Mouse (Mus musculus) gastrocnemius, adult 18-20 months (tissue): Measurements from ENCODE around the gene Apoc4. TPM values are rescaled to one million over a fixed set of nuclear protein-coding genes. Genes with fewer than 3 reads are reported as not detected.
A peak's percentile ranks its signal among the peaks of the same experiment; 100 is the strongest.

ENCODE experiments used
- DNase-seq: peaks from one replicate; pipeline ENCODE4 v3.0.0; 2021; ENCODE audit warnings: low spot score
- long read RNA-seq, 2 experiments: library from polyadenylated mRNA; stranded (forward); transcript quantifications; one replicate each; pipeline ENCODE4 v2.0.0; 2021
- total RNA-seq, 2 experiments: library from RNA; stranded (reverse); gene quantifications; 2 replicates each; pipeline ENCODE4 v1.2.3; 2021

Gene Apoc4
- under 1 TPM in 1 of 2 experiments, not detected in 1; 0.95 TPM for total RNA-seq
- long read RNA-seq, experiment 1, result 0 reads
- long read RNA-seq, experiment 2, result 0 reads

DNA sequence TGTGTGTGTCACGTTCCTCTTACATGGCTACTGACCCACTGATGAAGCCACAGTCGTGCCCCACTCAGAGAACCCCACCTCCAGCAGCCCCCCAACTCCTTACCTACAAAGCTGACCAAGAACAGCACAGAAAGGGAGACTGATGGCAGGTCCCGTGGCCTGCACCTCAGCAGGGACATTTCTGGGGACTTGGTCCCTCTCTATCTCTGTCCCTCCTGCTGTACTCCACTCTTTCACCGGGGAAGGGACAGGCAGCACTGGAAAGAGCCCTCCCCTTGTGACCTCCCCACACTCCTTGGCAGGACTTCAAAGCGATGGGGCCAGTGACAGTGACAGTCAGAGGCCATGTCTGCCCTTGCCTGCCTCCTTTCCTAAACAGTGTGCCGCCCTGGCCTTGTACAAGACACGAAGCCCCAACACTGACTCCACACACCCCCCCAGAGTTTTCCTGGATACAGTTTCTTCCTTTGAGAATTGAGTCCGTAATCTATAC lies at the start of gene Apoc4, which contains the start of gene Gm44805:
TSS of gene Apoc4 (minus strand) at position 278 of the 493 bp plus-strand sequence.
TSS of gene Gm44805 (minus strand) at position 222 of the 493 bp plus-strand sequence.
- DNase-seq, result no peak

DNA sequence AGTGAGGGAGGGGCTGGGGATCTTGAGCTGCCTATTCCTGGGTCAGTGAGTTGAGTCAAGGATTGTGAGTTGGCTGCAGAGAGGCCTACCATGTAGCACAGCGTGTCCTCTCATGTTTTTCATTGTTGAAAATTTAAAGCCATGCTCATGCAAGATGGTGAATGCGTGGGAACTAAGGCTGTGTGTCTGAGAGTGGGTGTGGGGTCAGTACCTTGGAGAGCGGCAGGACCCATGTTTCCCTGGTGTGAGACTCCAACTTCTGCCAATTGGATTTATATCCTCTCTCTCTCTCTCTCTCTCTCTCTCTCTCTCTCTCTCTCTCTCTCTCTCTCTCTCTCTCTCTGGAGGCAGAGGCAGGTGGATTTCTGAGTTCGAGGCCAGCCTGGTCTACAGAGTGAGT lies 45.3 kb upstream of the Apoc4 start:
- DNase-seq, result no peak

DNA sequence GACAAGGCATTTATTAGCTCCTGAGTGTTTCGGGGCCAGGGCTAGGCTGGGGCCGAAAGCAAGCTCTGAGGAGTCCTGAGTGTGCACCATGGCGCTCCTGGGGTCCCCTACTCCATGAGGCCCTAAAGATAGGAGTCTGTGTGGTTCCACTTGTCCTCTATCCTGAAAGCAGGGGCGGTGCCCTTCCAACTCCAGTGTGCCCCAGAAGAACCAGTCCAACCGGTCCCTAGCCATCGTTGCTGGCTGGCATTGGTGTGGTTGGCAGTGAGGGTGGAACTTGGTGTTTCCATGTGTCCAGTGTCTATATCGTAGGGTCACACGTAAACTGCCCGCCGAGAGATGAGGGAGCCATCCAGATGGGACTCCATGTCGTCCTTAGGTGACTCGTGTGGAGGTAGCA lies 42.9 kb upstream of the Apoc4 start:
- no peak for DNase-seq

DNA sequence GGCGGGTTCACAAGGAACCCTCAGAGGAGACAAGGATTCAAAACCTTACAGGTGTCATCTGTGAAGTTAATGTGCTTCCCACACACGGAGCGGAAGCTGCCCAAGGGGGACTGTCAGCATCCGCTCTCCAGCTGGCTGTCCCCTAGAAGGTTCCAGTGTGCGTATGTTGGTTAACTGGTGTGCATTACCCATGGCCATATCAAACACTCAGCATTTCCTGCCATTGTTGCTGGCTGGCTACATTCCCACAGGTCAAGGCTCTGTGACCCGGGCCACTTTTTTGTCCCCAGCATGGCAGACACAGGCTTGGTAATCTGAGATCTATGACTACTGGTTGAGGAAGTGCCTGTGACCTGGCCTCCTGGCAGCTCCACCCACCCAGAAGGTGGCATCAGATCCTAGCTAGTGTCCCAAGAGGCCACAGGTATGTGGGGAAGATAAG lies 41.5 kb upstream of the Apoc4 start:
- DNase-seq, result no peak

DNA sequence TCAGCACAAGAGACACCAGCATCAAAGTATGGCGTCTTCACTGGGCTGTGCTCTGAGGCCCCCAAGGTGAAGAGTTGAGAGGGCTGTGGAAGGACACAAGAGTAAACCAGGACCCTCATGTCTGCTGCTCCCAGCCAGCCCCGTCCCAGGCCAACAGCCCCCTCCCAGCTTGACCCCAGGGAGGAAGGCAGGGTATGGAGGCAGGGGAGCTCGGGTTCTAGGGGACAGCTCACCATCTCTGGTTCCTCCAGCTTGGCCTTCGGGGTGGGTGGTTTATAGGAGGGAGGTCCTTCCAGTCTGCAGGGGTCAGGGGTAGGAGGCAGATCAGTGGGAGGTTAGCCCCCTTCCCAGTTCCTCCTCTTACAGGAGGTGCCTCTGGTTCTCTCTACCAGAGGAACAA lies 37.9 kb upstream of the Apoc4 start:
- DNase-seq, result no peak

DNA sequence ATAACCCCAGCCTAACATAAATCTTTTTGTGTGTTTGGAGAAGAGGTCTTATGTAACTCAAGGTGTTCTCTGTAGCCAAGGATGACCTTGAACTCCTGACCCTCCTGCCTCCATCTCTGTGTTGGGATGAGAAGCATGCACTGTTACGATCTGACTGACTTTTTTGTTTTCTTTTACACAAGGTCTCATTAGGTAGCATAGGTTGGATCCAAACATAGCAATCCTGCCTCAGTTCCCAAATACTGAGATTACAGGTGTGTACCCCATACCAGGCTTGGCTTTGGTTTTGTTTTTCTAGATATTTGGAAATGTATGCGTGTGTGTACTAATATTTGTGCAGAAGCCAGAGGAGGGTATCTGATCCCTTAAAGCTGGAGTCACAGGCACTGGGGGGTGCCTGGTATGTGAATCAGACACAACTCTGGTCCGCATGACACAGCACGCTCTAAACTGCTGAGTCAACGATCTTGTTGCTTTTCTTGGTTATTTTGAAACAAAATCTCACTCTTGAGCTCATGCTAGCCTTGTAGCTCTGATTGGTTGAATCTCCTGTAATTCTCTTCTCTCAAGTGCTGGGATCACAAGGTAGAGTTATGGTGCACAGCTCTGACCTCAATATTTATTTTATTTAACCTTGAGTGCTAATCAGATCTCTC lies 37.1 kb upstream of the Apoc4 start:
- no peak for DNase-seq

DNA sequence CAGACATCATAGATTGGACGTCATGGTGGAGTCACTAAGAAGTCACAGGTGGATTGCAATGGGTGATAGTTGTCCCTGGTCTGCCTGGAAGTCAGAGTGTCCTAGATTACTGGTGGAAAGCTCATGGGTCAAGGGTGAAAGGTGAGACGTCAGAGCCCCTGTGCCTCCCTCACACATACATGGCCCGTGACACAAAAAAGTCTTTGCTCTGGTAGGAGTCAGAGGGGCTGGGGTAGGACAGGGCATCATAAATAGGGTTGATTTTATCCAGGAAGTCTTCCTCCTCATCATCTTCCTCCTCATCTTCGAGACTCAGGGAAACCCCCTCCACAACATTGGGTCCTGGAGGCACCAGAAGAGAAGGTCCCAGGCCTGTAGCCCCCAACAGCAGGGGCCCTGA lies 36.1 kb upstream of the Apoc4 start:
- DNase-seq, result no peak

DNA sequence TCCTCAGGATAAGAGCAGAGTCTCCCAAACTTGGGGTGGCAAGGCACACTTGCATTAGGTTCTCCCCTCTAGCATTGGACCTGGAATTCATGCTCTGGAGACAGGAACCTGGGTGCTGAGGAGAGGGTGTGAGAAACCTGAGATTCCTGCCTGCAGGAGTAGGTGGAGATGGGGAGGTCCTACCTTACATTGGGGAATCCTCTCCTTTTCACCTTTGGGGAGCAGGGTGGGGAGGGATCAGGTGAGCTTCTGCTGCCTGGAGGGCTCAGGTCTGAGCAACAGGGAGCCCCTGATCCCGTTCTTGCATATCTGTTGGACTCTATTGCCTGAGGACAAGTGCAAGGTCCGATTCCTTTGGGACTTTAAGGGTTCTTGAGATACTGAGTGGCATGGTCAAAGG lies 35.5 kb upstream of the Apoc4 start:
- no peak for DNase-seq

DNA sequence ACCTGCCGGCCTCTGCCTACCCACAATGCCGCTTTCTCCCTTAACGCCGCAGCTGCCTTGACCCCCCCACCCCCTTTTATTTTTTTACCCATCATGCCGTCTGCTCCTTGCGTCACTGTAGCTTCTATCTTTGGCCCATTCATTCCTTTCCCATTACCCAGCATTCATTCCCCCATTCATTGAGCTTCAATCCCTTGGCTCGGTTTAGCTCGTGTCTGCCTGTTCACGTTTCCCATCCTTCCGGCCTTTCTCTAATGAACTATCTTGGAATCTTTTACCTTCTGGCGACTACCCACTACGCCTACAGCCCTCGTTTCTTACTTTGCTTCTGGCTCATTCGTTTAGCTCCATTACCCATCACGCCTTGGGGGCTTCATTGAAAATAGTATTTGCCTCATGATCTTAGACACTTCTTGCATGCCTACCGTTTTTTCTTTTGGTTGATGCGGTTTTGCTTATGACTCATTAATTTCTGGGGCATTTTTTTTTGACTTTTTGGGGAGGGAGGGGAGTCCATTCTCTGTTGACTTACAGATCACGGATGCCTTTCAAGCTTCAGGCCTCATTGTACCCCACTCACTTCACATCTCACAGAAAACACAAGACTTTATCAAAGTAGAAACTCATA lies 34.9 kb upstream of the Apoc4 start:
- DNase-seq, result no peak

DNA sequence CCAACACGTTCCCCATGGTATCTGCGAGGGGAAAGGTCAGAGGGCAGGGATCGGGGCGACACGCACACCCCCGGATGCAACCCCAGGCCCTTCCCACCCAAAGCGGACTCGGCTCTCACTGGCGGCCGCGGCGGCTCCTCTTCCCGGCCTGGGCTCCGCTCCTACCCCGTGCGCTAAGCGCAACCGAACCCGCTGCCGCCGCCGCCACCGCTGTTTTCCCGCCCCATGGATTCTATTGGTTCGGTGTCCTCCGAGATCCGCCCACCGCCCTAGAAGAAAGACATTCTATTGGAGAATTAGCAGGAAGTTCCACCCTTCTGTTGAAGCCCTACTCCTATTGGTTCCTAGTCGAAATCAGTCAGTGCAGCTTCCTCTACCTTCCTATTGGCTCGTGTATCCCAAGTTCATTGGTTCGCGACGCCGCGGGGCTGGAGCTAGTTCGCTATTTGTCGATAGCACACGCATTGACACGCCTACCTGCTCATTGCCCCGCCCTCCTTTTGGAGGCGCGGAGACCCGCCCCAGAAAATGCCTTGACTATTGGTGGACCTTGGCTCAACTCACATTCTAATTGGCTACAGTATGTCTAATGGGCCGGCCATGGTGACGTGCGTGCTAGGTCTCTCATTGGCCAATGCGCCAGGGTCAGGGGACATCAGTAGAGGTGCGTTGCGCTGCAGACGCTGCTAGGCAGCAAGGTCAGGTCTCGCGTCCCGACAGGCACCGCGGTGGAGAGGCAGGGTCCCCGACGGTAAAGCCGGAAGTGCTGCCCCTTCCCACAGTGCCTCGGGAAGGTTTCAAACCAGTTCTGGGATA lies 34.2 kb upstream of the Apoc4 start, which contains the start of gene Tomm40:
TSS of gene Tomm40 (minus strand) at position 200 of the 816 bp plus-strand sequence.
- DNase-seq, result peak; percentile 100

DNA sequence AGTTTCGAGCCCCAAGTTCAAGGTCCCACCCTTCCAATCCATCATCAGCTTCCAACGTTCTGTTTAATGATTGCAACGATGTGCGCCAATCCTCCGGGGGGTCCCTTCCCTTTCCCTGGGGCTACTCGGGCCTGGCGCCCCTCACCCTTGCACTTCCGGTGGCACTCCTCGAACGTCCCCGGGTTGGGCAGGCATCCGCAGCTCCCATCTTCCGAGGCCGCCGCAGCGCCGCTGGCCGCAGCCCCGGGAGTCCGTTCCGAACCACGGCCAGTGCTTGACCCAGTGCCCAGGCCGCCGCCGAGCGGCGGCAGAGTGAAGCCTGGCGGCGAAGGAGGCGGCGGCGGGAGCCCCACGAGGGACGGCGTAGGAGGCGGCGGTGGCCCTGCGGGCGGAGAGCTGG lies 33.6 kb upstream of the Apoc4 start:
- no peak for DNase-seq

DNA sequence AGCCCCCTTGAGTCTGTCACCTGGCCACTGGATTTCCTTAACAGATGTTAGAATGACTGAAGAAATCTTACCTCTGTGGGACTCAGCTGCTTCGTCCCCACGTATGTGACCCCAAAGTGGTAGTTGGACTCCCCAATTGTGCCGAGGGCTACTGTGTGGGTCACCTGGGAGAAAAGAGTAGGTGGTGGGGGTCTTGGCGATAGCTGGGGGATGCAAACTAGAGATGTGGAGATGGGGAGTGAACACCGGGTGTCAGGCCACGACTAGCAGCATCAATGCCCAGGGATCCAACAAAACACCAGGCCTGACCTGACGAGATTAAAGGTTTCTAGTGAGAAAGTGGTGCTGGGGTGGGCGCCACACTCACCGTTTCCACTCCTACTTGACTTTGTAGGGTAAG lies 32.3 kb upstream of the Apoc4 start:
- DNase-seq, result no peak

DNA sequence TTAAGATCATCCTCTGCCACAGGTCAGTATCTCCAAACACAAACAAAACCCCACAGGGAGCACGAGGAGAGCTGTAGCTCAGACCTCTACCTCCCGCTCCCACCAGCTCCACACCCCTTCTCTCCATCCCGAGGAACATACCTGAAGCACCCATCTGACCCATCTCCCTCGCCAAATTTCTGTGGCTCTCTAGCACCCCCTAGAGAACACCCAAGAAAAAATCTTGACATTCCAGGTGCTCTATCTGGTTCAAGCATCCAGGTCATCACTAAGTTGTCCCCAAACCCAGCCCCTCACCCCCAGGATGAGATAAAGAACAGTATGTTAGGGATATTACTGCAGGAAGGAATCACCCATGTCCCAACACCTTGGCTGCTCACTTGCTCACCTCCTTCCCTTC lies 31.9 kb upstream of the Apoc4 start:
- peak; percentile 34 for DNase-seq

DNA sequence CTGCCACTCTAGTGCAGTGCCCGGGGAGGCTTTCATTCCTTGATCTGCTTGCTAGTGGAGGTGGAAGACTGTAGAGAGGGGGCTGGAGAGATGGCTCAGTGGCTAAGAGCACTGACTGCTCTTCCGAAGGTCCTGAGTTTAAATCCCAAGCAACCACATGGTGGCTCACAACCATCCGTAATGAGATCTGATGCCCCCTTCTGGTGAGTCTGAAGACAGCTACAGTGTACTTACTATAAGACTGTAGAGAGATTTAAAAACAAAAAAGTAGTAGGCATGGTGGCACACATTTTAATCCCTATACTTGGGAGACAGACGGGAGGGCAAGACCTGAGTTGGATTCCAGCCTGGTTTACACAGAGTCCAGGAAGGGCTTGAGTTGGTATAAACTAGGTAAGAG lies 31.1 kb upstream of the Apoc4 start:
- no peak for DNase-seq

DNA sequence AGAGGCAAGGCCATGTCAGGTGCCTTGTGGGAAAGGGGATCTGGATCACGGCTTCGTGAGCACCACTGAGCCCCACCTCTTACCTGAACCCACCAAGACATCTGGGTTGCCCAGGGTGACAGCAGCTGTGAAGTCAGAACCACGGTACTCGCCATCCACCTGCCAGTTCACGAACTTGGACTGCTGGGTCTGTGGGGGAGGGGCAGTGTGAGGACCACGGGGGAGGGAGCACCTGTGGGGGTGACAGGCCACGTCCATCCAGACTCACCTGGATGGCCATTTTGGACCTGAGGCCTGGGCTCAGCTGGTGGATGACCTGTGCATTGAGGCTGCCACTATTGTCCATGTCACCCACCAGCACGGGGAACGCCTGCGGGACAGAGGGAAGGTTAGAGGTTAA lies 29.4 kb upstream of the Apoc4 start:
- no peak for DNase-seq

DNA sequence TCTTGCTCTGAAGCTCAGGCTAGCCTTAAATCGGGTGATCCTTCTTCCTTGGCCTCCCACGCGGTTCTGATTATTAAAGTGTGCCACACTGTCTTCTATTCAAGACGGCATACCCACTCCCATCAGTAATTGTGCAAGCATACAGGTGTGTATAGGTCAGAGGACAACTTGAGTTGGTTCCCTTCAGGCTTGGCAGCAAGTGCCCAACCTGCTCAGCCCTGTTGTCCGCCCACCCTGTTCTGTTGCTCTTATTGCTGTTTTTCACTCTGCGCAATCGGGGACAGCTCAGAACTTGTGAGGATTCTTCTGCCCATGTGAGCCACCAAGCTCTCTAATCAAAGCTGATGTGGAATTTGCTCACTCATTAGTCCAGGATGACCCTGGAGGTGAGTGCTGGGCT lies 24.0 kb upstream of the Apoc4 start:
- no peak for DNase-seq

DNA sequence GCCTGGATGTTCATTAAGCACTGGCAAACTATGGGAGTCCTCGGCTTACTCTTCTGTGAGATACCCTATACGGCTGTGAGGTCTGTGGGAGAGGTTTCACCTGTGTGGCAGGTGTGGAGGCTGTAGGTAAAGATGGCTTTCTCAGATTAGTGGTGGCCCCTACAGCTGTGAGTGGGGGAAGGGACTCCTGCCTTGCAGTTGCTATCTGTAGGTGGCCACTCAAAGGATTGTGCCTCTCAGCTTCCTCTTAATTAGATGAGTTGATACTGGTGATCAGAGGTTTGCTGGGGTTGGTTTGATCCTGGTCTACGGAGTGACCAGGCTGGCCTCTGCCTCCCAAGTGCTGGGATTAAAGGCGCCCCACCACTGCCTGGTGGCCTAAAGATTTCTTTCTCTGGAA lies 23.2 kb upstream of the Apoc4 start:
- no peak for DNase-seq

DNA sequence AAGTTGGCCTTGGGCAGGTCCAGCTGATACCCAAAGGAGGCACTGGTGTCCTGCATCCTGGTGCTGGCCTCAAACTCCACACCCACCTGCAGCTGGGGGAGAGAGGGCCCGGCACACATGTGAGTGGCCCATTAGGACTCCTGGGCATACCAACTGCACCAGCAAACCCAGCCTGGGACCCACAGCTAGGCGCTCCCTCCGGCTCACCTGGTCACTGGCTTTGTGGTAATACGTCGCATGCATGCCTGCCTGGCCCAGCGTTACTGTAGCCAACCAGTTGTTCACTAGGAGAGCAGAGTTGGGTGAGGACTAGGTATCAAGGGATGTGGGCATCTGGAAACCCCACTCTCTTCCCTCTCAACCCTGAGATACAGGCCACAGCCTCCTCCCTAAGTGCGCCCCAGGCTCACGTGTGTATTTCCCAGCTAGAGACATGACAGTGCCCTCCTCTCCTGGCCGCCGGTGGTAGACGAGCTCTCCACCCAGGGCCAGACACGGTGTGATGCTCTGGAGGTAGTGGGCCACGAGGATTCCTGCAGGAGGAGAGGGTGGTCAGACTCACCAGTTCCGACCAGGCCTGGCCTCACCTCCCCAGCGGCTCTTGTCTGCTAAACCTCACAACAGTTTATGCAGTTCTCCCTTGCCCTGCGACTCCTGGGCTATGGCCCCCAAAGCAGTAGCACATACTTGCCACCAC lies 21.7 kb upstream of the Apoc4 start:
- DNase-seq, result no peak

DNA sequence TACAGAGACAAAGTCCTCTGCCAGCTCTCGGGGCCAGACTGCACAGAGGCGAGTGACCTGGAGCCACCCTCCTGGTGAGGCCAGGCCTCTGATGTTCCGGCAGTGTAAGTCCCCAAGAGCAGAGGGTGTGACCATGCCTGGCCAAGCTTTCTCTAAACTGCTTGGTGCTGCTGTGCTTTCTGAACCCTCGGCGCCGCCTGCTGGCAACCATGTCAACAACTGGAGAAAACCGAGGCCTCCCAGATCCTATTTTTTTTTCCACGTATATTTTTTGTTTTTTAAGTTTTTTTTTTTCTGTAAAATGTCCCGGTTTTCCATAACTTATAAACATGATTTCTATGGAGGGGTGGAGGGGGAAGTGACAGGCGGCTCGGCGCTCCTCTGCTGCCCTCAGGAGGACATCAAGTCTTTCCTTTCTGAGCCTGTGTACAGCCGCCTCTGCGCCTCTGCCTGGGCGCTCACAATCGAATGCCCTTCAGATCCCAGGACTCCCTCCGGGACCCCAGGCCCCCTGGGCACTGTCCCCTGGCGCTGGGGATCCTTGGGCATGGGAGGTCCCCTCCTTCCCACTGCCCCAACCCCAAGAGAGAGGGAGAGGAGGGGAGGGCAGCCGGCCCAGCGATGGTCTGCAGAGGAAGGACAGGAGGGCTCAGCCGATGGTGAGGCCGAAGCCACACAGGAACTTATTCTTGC lies 19.9 kb upstream of the Apoc4 start:
- DNase-seq, result peak; percentile 61

DNA sequence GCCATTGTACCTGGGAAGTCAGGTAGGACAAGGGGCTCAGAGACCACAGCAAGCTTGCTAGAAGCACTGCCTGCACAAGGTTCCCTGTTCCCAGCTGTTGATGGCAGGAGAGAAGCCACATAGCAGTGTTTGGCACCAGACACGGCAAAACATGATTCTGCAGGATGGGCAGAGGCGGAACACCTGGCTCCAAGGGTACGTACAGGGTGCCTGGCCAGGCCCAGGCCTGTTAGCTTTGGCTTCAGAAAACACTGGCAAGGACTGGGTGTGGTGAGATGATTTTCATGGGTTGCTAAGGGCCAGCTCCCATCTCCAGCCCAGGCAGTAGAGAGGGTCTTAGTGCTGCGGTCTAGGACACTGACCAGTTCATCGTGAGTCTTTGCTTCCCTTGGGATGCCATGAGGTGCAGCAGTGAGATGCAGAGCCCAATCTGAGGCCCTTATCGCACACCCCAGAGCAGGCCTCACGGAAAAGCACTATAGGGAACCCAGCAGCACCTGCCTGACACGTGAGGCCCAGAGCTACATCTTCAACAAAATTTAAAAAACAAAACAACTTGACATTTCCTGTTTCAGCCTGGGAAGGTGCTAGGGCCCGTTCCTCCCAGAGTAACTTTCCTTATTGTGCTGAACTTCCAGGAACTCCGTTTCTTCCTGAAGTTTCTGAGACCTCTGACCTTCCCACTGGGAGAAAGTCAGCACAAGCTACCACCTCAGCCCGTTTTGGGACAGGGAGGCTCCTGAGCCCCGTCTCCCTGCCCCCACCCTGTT lies 19.2 kb upstream of the Apoc4 start:
- DNase-seq, result no peak
